Mouse (Mus musculus): ENCODE results near the gene Prph2.

Gene Prph2

GRCm38 (mm10) chr17:46966892-46967291, 56.6 kb downstream of the Prph2 start:
- DNase-seq (ENCODE audit: low spot score), result no peak

- DNase-seq (ENCODE audit: low spot score), result no peak
Observed at GRCm38 (mm10) chr17:46972603-46973002, 62.3 kb downstream of the Prph2 start.

Data from urinary bladder, postnatal 25 days (tissue).